Mouse (Mus musculus) monocyte, adult 59 days (primary cell): Measurements from ENCODE around the gene Tnfaip6. TPM values are rescaled to one million over a fixed set of nuclear protein-coding genes. Genes with fewer than 3 reads are reported as not detected.

Source experiments
- total RNA-seq, 2 experiments: library from RNA; stranded (reverse); gene quantifications; one replicate each; pipeline ENCODE4 v1.2.4; 2023

Tnfaip6 gene
- 1 to 10 TPM in 1 of 2 experiments, under 1 TPM in 1; 0.70 to 1.6 TPM for total RNA-seq

DNA sequence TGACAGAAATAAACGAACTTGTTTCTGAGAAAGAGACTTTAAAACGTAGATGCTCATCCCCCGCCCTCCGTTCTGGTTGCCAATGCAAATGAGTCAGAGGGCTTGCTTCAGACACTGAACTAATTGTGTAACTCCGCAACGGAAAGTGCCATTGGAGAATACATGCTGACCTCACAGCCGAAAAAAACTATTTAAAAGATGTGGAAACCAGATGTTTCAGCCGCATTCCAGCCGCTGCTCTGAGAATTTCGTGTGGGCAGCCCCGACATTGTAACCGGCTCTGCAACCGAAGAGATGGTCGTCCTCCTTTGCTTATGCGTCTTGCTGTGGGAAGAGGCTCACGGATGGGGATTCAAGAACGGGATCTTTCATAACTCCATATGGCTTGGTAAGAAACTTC lies at the start of gene Tnfaip6:
Tnfaip6 (plus strand) TSS at position 128 of the 400 bp plus-strand sequence.

DNA sequence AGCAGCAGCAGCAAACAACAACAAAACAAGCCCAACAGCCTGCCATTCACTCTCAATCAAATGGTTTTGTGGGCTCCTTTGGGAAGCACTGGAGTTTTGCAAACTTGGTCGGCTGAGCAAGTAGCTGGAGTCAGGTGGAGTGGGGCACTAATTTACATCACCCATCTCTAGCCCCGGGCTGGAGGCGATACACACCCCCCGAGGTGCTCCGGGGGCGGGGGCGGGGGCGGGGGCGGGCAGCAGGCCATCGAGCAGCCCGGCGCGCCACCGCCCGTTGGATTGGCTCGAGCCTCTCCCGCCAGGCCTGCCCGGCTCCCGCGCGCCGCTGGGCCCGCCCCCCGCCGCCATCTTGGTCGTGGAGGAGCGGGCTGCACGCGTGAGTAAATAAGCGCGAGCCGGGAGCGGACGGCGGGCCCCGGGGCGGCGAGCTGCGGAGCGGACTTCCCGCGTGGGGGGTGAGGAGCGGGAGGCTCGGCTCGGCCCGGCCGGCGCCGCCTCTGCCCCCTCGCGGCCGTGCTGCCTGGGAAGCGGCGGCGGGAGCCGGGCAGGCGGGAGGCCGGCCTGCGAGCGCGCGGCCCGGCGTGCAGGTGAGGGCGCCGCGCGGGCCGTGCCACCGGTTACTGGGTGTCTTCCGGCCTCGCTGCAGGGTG lies 34.8 kb downstream of the Tnfaip6 start, which contains the start of gene Rif1:
Rif1 (plus strand) TSS at position 342 of the 650 bp plus-strand sequence.

Other genes starting within 250 kb of the Tnfaip6 start
- 10 to 100 TPM; 17.6 to 21.4 TPM for gene Rbm43, start 102.8 kb upstream of the Tnfaip6 start, total RNA-seq
- 10 to 100 TPM; 22.7 to 28.1 TPM for gene Nmi, start 64.5 kb upstream of the Tnfaip6 start, total RNA-seq
- 10 to 100 TPM; 21.2 to 23.2 TPM for gene Rif1, start 34.8 kb downstream of the Tnfaip6 start, total RNA-seq